Mouse (Mus musculus): ENCODE measurements at regions not wholly inside any gene's neighbourhood (a gene's known extent, or its start where the extent isn't known, plus 50 kb on each side); places are given as distances from the start of the nearest gene placed in this dataset.

- TF ChIP-seq CTCF (IDR thresholded peaks at IDR 0.05; ENCODE audit: low read depth) (no peak), EP300 (optimal IDR thresholded peaks at IDR 0.05) (no peak)
These were observed 5529.4 kb downstream of the 9330182O14Rik start for GRCm38 (mm10) chr15:45663601-45664000.

Measured in stomach, postnatal 0 days (tissue).